Mouse (Mus musculus) liver, adult 2 months (tissue): ENCODE data around the gene Osbpl10. TPM values are rescaled to one million over a fixed set of nuclear protein-coding genes. Genes with fewer than 3 reads are reported as not detected.

Source experiments
- DNase-seq: peaks from one replicate; pipeline ENCODE4 v3.0.0-alpha.2; 2011; ENCODE audit warnings: low read depth, low spot score; ENCODE audit errors: extremely low read depth
- H3K27ac ChIP-seq: fragments of 200-500 bp; replicated peaks from 2 replicates; pipeline ENCODE4 v1.5.1; 2012; ENCODE audit warnings: low read depth, mild to moderate bottlenecking, control low read depth, inconsistent platforms, low read length; ENCODE audit not compliant: insufficient read depth
- H3K27me3 ChIP-seq: fragments of 200-500 bp; 2 replicates; pipeline ENCODE4 v1.6.1; 2012; ENCODE audit warnings: mild to moderate bottlenecking, moderate library complexity, low read length, inconsistent platforms; ENCODE audit not compliant: control insufficient read depth, insufficient read depth
- H3K36me3 ChIP-seq: fragments of 200-500 bp; 2 replicates; pipeline ENCODE4 v1.6.1; 2012; ENCODE audit warnings: low read length, inconsistent platforms; ENCODE audit not compliant: control insufficient read depth, insufficient read depth
- H3K4me1 ChIP-seq: fragments of 200-500 bp; 2 replicates; pipeline ENCODE4 v1.6.1; 2011; ENCODE audit warnings: low read length; ENCODE audit not compliant: control insufficient read depth, insufficient read depth
- H3K4me3 ChIP-seq: fragments of 200-500 bp; 2 replicates; pipeline ENCODE4 v1.5.1; 2011; ENCODE audit warnings: low read depth, mild to moderate bottlenecking, control low read depth, low read length, moderate library complexity; ENCODE audit not compliant: insufficient read depth
- H3K79me2 ChIP-seq: fragments of 200-500 bp; 2 replicates; pipeline ENCODE4 v1.6.1; 2012; ENCODE audit warnings: inconsistent platforms, mild to moderate bottlenecking, low read length, moderate library complexity; ENCODE audit not compliant: control insufficient read depth, insufficient read depth
- H3K9ac ChIP-seq: fragments of 200-500 bp; 2 replicates; pipeline ENCODE4 v1.6.1; 2012; ENCODE audit warnings: low read depth, mild to moderate bottlenecking, control low read depth, inconsistent platforms, low read length
- CTCF ChIP-seq: fragments of 200-500 bp; IDR thresholded peaks from 2 replicates; pipeline ENCODE4 v1.5.1; 2011; ENCODE audit warnings: low read depth, low read length, control low read depth
- POLR2A ChIP-seq: fragments of 200-500 bp; IDR thresholded peaks from 2 replicates; pipeline ENCODE4 v1.6.1; 2011; ENCODE audit warnings: low read length, control low read depth; ENCODE audit not compliant: insufficient read depth; ENCODE audit errors: extremely low read depth
- WGBS: fragments of 180-500 bp; shearing (Covaris S2); methylation state at CpG from one replicate; pipeline ENCODE4 v1.1.7; 2018; 5-methylcytosine and 5-hydroxymethylcytosine counted together
- polyA plus RNA-seq: library from polyadenylated mRNA; depleted of rRNA; stranded (reverse); fragments of >200 nt; gene quantifications from 2 replicates; pipeline ENCODE4 v1.2.3, GENCODE M21; 2012
- total RNA-seq: library from RNA; depleted of rRNA; stranded (reverse); fragments of >200 nt; gene quantifications from 2 replicates; pipeline ENCODE4 v1.2.3, GENCODE M21; 2014

Osbpl10 gene
- total and polyA plus RNA-seq, 2 experiments: 0.28 to 0.82 TPM

GRCm38 (mm10) chr9:115107430-115107829 is 129.1 kb downstream of the Osbpl10 start:
- 89% methylated on average over 7 of the region's 7 CpGs for WGBS
- Histone ChIP-seq H3K27ac (no peak overlapping the region), H3K4me1 (no peaks in the 10 kb centered on the region), H3K9ac (no peak overlapping the region), H3K4me3 (no peak overlapping the region), H3K27me3 (no peaks in the 10 kb centered on the region), H3K79me2 (no peaks in the 10 kb centered on the region), H3K36me3 (no peaks in the 10 kb centered on the region)
- TF ChIP-seq CTCF: no peak
- TF ChIP-seq POLR2A: no peak
- no peak for DNase-seq

- Histone ChIP-seq H3K9ac (no peak overlapping the region), H3K27ac (no peak overlapping the region), H3K4me1 (no peaks in the 10 kb centered on the region), H3K27me3 (no peaks in the 10 kb centered on the region), H3K4me3 (no peak overlapping the region), H3K36me3 (no peaks in the 10 kb centered on the region), H3K79me2 (no peaks in the 10 kb centered on the region)
- TF ChIP-seq CTCF (no peak), POLR2A (no peak)
- WGBS: 73% methylated on average over 3 of the region's 3 CpGs
- no peak for DNase-seq
These were observed 132.3 kb downstream of the Osbpl10 start for GRCm38 (mm10) chr9:115110655-115111054.

DNA sequence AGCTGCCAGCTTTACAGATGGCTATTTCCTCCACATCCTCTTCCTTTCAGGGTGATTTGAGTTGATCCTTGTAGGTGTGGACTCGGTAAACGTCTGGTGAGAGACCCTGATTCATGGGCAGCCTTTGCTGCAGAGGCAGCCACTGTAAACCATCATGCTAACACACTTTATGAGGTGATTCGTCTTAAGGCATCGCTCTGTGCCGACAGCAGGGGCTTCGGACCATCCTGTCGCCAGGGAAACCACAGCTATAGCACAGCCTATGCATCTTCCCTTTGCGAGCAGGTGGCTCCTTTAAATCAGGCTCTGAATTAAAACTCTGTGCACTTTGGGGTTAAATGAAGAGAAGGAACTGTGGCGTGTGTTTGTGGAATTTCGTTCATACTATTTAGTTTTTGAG is 138.9 kb downstream of the Osbpl10 start:
- DNase-seq: no peak
- Histone ChIP-seq H3K27ac (no peak overlapping the region), H3K36me3 (no peaks in the 10 kb centered on the region), H3K4me3 (no peak overlapping the region), H3K4me1 (no peaks in the 10 kb centered on the region), H3K27me3 (no peaks in the 10 kb centered on the region), H3K79me2 (no peaks in the 10 kb centered on the region), H3K9ac (no peak overlapping the region)
- WGBS: 89% methylated on average over 10 of the region's 10 CpGs
- TF ChIP-seq CTCF (no peak), POLR2A (no peak)

DNA sequence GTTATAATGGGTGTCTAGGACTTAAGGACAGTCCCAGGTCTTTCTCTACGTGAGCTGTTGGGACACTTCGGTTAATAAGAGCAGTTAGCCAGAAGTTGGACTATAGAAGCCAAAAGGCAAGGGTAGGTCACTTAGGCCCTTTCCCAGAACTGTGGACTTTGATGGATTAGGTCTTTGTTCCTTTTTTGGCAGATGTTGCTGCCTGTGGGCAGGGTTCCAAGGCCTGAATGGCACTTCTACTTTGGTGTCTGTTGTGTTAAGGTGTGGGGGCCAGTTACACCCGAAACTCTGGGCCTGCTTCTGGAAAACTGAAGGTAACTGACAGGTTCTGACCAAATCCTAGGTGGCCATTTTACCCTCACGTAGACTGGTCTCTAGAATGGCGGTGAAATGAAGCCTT is 141.9 kb downstream of the Osbpl10 start:
- H3K9ac ChIP-seq: no peak overlapping the region
- H3K27ac ChIP-seq: no peak overlapping the region
- H3K27me3 ChIP-seq: no peaks in the 10 kb centered on the region
- TF ChIP-seq CTCF (no peak), POLR2A (no peak)
- DNase-seq: peak; percentile 10
- H3K4me1 ChIP-seq: no peaks in the 10 kb centered on the region
- no peaks in the 10 kb centered on the region for H3K36me3 ChIP-seq
- no peaks in the 10 kb centered on the region for H3K79me2 ChIP-seq
- 53% methylated on average over 5 of the region's 5 CpGs for WGBS
- H3K4me3 ChIP-seq: no peak overlapping the region

GRCm38 (mm10) chr9:115120678-115121224 is 142.4 kb downstream of the Osbpl10 start:
- Histone ChIP-seq H3K4me1 (no peaks in the 10 kb centered on the region), H3K27me3 (no peaks in the 10 kb centered on the region), H3K36me3 (no peaks in the 10 kb centered on the region), H3K27ac (no peak overlapping the region), H3K79me2 (no peaks in the 10 kb centered on the region), H3K4me3 (no peak overlapping the region), H3K9ac (no peak overlapping the region)
- WGBS: 77% methylated on average over 17 of the region's 17 CpGs
- TF ChIP-seq CTCF (no peak), POLR2A (no peak)
- DNase-seq: no peak

GRCm38 (mm10) chr9:115127342-115127741 is 149.0 kb downstream of the Osbpl10 start:
- no peak overlapping the region for H3K9ac ChIP-seq
- H3K36me3 ChIP-seq: no peaks in the 10 kb centered on the region
- no peaks in the 10 kb centered on the region for H3K4me1 ChIP-seq
- H3K4me3 ChIP-seq: no peak overlapping the region
- no peaks in the 10 kb centered on the region for H3K27me3 ChIP-seq
- DNase-seq: no peak
- TF ChIP-seq CTCF (no peak), POLR2A (no peak)
- no peaks in the 10 kb centered on the region for H3K79me2 ChIP-seq
- 81% methylated on average over 10 of the region's 10 CpGs for WGBS
- no peak overlapping the region for H3K27ac ChIP-seq

- whole genome bisulfite sequencing: 60% methylated on average over 2 of the region's 2 CpGs
- H3K27me3 ChIP-seq: no peaks in the 10 kb centered on the region
- H3K4me3 ChIP-seq: no peak overlapping the region
- TF ChIP-seq CTCF (no peak), POLR2A (no peak)
- H3K36me3 ChIP-seq: no peaks in the 10 kb centered on the region
- H3K4me1 ChIP-seq: no peaks in the 10 kb centered on the region
- H3K9ac ChIP-seq: no peak overlapping the region
- no peak overlapping the region for H3K27ac ChIP-seq
- DNase-seq: no peak
- no peaks in the 10 kb centered on the region for H3K79me2 ChIP-seq
These were observed 155.6 kb downstream of the Osbpl10 start for GRCm38 (mm10) chr9:115133926-115134325.
